Mouse (Mus musculus) heart, embryonic 14.5 days (tissue): ENCODE measurements at regions not wholly inside any gene's neighbourhood (a gene's known extent, or its start where the extent isn't known, plus 50 kb on each side); places are given as distances from the start of the nearest gene placed in this dataset.

ENCODE experiments used
- ATAC-seq: fragments of 200-750 bp; cut with Nextera tagmentation; 2 replicates; pipeline ENCODE4 v1.8.0; 2017; ENCODE audit warnings: low read depth, moderate TSS enrichment; ENCODE audit not compliant: insufficient number of reproducible peaks, insufficient read depth, low FRiP score
- H3K27ac ChIP-seq, 2 experiments: fragments of 200-500 bp in 1 of 2; fragments of 300-500 bp in 1 of 2; sonication (generic) in 1 of 2; replicated peaks in 1 of 2; 2 replicates each; pipeline ENCODE4 v1.5.1; 2012 to 2014; ENCODE audit warnings: low read depth in 2 of 2, low read length in 2 of 2, control low read depth in 1 of 2, mild to moderate bottlenecking in 1 of 2, mixed read lengths in 1 of 2; ENCODE audit not compliant: control insufficient read depth in 1 of 2, insufficient read depth in 1 of 2
- H3K27me3 ChIP-seq: fragments of 300-500 bp; sonication (generic); 2 replicates; pipeline ENCODE4 v1.6.1; 2014; ENCODE audit warnings: mild to moderate bottlenecking, low read length, control low read depth; ENCODE audit not compliant: control insufficient read depth, insufficient read depth
- H3K36me3 ChIP-seq: fragments of 300-500 bp; sonication (generic); 2 replicates; pipeline ENCODE4 v1.6.1; 2014; ENCODE audit warnings: mild to moderate bottlenecking, control low read depth, low read length, mixed read lengths; ENCODE audit not compliant: control insufficient read depth, insufficient read depth
- H3K4me1 ChIP-seq, 2 experiments: fragments of 200-500 bp in 1 of 2; fragments of 300-500 bp in 1 of 2; sonication (generic) in 1 of 2; 2 replicates each; pipeline ENCODE4 v1.6.1; 2012 to 2014; ENCODE audit warnings: low read length in 2 of 2, control low read depth in 1 of 2, mixed read lengths in 1 of 2; ENCODE audit not compliant: control insufficient read depth in 2 of 2, insufficient read depth in 2 of 2
- H3K4me2 ChIP-seq: fragments of 300-500 bp; sonication (generic); 2 replicates; pipeline ENCODE4 v1.6.1; 2014; ENCODE audit warnings: mild to moderate bottlenecking, low read length
- H3K4me3 ChIP-seq, 2 experiments: fragments of 200-500 bp in 1 of 2; fragments of 300-500 bp in 1 of 2; sonication (generic) in 1 of 2; 2 replicates each; pipeline ENCODE4 v1.5.1; 2012 to 2014; ENCODE audit warnings: low read length in 2 of 2, mild to moderate bottlenecking in 2 of 2, control low read depth in 1 of 2, low read depth in 1 of 2, moderate library complexity in 1 of 2; ENCODE audit not compliant: control insufficient read depth in 1 of 2, insufficient read depth in 1 of 2
- H3K9ac ChIP-seq: fragments of 300-500 bp; sonication (generic); 2 replicates; pipeline ENCODE4 v1.6.1; 2014; ENCODE audit warnings: mild to moderate bottlenecking, low read length
- H3K9me3 ChIP-seq: fragments of 300-500 bp; sonication (generic); 2 replicates; pipeline ENCODE4 v1.6.1; 2016; ENCODE audit warnings: low read length, control low read depth; ENCODE audit not compliant: control insufficient read depth
- WGBS: fragments of 180-500 bp; shearing (Covaris S2); extraction: QIAGEN DNeasy Blood & Tissue Kit; methylation state at CpG from one replicate; pipeline ENCODE4 v1.1.7; 2014; 5-methylcytosine and 5-hydroxymethylcytosine counted together

GRCm38 (mm10) chr4:53307121-53307520 lies 133.1 kb upstream of the Slc44a1 start:
- ATAC-seq = no peak
- H3K9me3 ChIP-seq = no peaks in the 10 kb centered on the region
- H3K27ac ChIP-seq = no peak overlapping the region
- H3K36me3 ChIP-seq = no peaks in the 10 kb centered on the region
- no peak overlapping the region for H3K9ac ChIP-seq
- no peak overlapping the region for H3K4me3 ChIP-seq
- no peaks in the 10 kb centered on the region for H3K27me3 ChIP-seq
- no peak overlapping the region for H3K4me2 ChIP-seq
- WGBS = 58% methylated on average over 4 of the region's 4 CpGs
- peaks cover 3 to 6% of the 10 kb centered on the region in 2 experiments; a peak in 2 of 4 replicates for H3K4me1 ChIP-seq

GRCm38 (mm10) chr4:53304782-53305385 lies 135.3 kb upstream of the Slc44a1 start:
- H3K9me3 ChIP-seq = no peaks in the 10 kb centered on the region
- H3K4me1 ChIP-seq = peaks cover 3 to 6% of the 10 kb centered on the region in 2 experiments; a peak in 2 of 4 replicates
- H3K27me3 ChIP-seq = no peaks in the 10 kb centered on the region; the same call in 1 of the 2 replicates
- no peak overlapping the region for H3K4me3 ChIP-seq
- H3K27ac ChIP-seq = no peak overlapping the region
- no peak for ATAC-seq
- H3K36me3 ChIP-seq = no peaks in the 10 kb centered on the region
- 82% methylated on average over 4 of the region's 4 CpGs for WGBS
- H3K4me2 ChIP-seq = no peak overlapping the region
- H3K9ac ChIP-seq = no peak overlapping the region

GRCm38 (mm10) chr4:53304290-53304654 lies 135.9 kb upstream of the Slc44a1 start:
- H3K36me3 ChIP-seq = no peaks in the 10 kb centered on the region
- no peak overlapping the region for H3K4me2 ChIP-seq
- H3K27me3 ChIP-seq = no peaks in the 10 kb centered on the region; the same call in 1 of the 2 replicates
- no peak overlapping the region for H3K4me3 ChIP-seq
- 50% methylated on average over 2 of the region's 2 CpGs for WGBS
- peaks cover 3 to 6% of the 10 kb centered on the region in 2 experiments; a peak in 2 of 4 replicates for H3K4me1 ChIP-seq
- no peak overlapping the region for H3K27ac ChIP-seq
- ATAC-seq = no peak
- H3K9me3 ChIP-seq = no peaks in the 10 kb centered on the region
- H3K9ac ChIP-seq = no peak overlapping the region

- ATAC-seq = no peak
- Histone ChIP-seq H3K36me3 (no peaks in the 10 kb centered on the region), H3K27me3 (no peaks in the 10 kb centered on the region; the same call in 1 of the 2 replicates), H3K27ac (no peak overlapping the region), H3K4me1 (peaks cover 3 to 6% of the 10 kb centered on the region in 2 experiments; a peak in 2 of 4 replicates), H3K9me3 (no peaks in the 10 kb centered on the region), H3K4me3 (no peak overlapping the region), H3K9ac (no peak overlapping the region), H3K4me2 (no peak overlapping the region)
- WGBS = 52% methylated on average over 4 of the region's 4 CpGs
Measured at GRCm38 (mm10) chr4:53303621-53304289, 136.5 kb upstream of the Slc44a1 start.

GRCm38 (mm10) chr4:53297975-53298374 lies 138.3 kb upstream of the Abca1 start:
- ATAC-seq = no peak
- Histone ChIP-seq H3K4me3 (no peak overlapping the region), H3K27me3 (no peaks in the 10 kb centered on the region; the same call in 1 of the 2 replicates)

GRCm38 (mm10) chr4:53292606-53293005 lies 132.9 kb upstream of the Abca1 start:
- WGBS = 73% methylated on average over 3 of the region's 3 CpGs

More at GRCm38 (mm10) chr4:53297975-53298374, 138.3 kb upstream of the Abca1 start:
- Histone ChIP-seq H3K9me3 (peaks cover 8% of the 10 kb centered on the region; the same call in 1 of the 2 replicates), H3K9ac (no peak overlapping the region), H3K4me1 (no peaks in the 10 kb centered on the region), H3K4me2 (no peak overlapping the region), H3K27ac (no peak overlapping the region), H3K36me3 (no peaks in the 10 kb centered on the region)

GRCm38 (mm10) chr4:53277741-53278525 lies 118.2 kb upstream of the Abca1 start:
- Histone ChIP-seq H3K27me3 (no peaks in the 10 kb centered on the region), H3K36me3 (no peaks in the 10 kb centered on the region), H3K4me1 (peaks cover 2 to 9% of the 10 kb centered on the region in 2 experiments; a peak in 3 of 4 replicates), H3K9me3 (no peaks in the 10 kb centered on the region), H3K4me3 (no peak overlapping the region), H3K27ac (no peak overlapping the region), H3K4me2 (peak overlapping the region; percentile 36; the same call in 1 of the 2 replicates), H3K9ac (no peak overlapping the region)
- 52% methylated on average over 12 of the region's 12 CpGs for WGBS
- no peak for ATAC-seq

More at GRCm38 (mm10) chr4:53292606-53293005, 132.9 kb upstream of the Abca1 start:
- H3K27me3 ChIP-seq = no peaks in the 10 kb centered on the region
- H3K9me3 ChIP-seq = peaks cover 8% of the 10 kb centered on the region; the same call in 1 of the 2 replicates
- no peaks in the 10 kb centered on the region for H3K4me1 ChIP-seq
- no peaks in the 10 kb centered on the region for H3K36me3 ChIP-seq
- H3K4me3 ChIP-seq = no peak overlapping the region
- ATAC-seq = no peak
- H3K9ac ChIP-seq = no peak overlapping the region
- no peak overlapping the region for H3K27ac ChIP-seq
- no peak overlapping the region for H3K4me2 ChIP-seq
